Mouse (Mus musculus) liver, postnatal 0 days (tissue): ENCODE measurements around the gene Sco2. TPM values are rescaled to one million over a fixed set of nuclear protein-coding genes. Genes with fewer than 3 reads are reported as not detected.

Experiments used
- ATAC-seq: fragments of 200-750 bp; cut with Nextera tagmentation; 2 replicates; pipeline ENCODE4 v1.8.0; 2017; ENCODE audit warnings: mild to moderate bottlenecking, moderate library complexity
- DNase-seq: peaks from one replicate; pipeline ENCODE4 v3.0.0-alpha.2; 2016
- H3K27ac ChIP-seq: fragments of 300-500 bp; sonication (generic); 2 replicates; pipeline ENCODE4 v1.5.1; 2014; ENCODE audit warnings: antibody characterized with exemption, moderate library complexity, mild to moderate bottlenecking, low read depth
- H3K27me3 ChIP-seq: fragments of 300-500 bp; sonication (generic); 2 replicates; pipeline ENCODE4 v1.6.1; 2014; ENCODE audit warnings: low read length, control low read depth, mixed read lengths; ENCODE audit not compliant: insufficient read depth
- H3K36me3 ChIP-seq: fragments of 300-500 bp; sonication (generic); replicated peaks from 2 replicates; pipeline ENCODE4 v1.6.1; 2014; ENCODE audit warnings: mild to moderate bottlenecking, control low read depth, low read length, moderate library complexity, mixed read lengths; ENCODE audit not compliant: insufficient read depth
- H3K4me1 ChIP-seq: fragments of 300-500 bp; sonication (generic); 2 replicates; pipeline ENCODE4 v1.6.1; 2014; ENCODE audit warnings: antibody characterized with exemption, mild to moderate bottlenecking, control low read depth; ENCODE audit not compliant: insufficient read depth
- H3K4me2 ChIP-seq: fragments of 300-500 bp; sonication (generic); 2 replicates; pipeline ENCODE4 v1.6.1; 2014; ENCODE audit warnings: low read depth, mild to moderate bottlenecking, low read length, moderate library complexity, mixed read lengths
- H3K4me3 ChIP-seq: fragments of 300-500 bp; sonication (generic); 2 replicates; pipeline ENCODE4 v1.5.1; 2014; ENCODE audit warnings: low read depth, low read length
- H3K9ac ChIP-seq: fragments of 300-500 bp; sonication (generic); replicated peaks from 2 replicates; pipeline ENCODE4 v1.6.1; 2014; ENCODE audit warnings: mild to moderate bottlenecking, moderate library complexity
- H3K9me3 ChIP-seq: fragments of 300-500 bp; sonication (generic); 2 replicates; pipeline ENCODE4 v1.6.1; 2016; ENCODE audit warnings: mild to moderate bottlenecking, control low read depth, low read length, mixed read lengths
- CTCF ChIP-seq: sonication (generic); IDR thresholded peaks from 2 replicates; pipeline ENCODE4 v1.5.1; 2016; ENCODE audit warnings: antibody characterized with exemption, low read depth
- EP300 ChIP-seq: IDR thresholded peaks from 2 replicates; pipeline ENCODE4 v1.6.1; 2016; ENCODE audit warnings: antibody characterized with exemption, low read depth, mild to moderate bottlenecking
- WGBS: fragments of 180-500 bp; shearing (Covaris S2); extraction: QIAGEN DNeasy Blood & Tissue Kit; methylation state at CpG from one replicate; pipeline ENCODE4 v1.1.7; 2014; ENCODE audit not compliant: insufficient replicate concordance; 5-methylcytosine and 5-hydroxymethylcytosine counted together
- polyA plus RNA-seq: library from polyadenylated mRNA; unstranded; fragments of >200 nt; fragmentation: Nextera tagmentation; extraction: Ambion mirVana; gene quantifications from 2 replicates; pipeline ENCODE4 v1.2.1, GENCODE M21; 2015

Sco2 gene
- polyA plus RNA-seq, 1 experiment from 2014 or later, result 9.1 TPM

DNA sequence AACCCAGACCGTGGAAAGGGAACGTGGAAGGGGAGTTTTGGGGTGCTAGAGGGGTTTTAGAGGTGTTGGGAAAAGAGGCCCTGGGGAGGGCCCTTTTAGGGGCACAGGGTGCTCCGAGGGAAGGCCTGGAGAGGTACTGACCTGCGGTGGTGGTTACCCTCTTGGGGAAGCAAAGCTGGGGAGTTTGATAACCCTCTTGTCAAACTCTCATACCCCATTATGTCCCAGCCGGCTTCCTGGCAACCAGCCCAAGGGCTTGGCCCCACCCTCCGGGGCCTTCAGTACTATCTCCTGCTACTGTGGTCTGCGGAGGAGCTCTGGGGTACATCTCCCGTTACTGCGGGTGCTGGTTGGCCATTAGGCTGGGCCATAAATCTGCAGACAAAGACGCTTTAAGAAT, 5.8 kb upstream of the Sco2 start:
- H3K9me3 ChIP-seq, result no peaks in the 10 kb centered on the region
- peak overlapping the region; percentile 36 for H3K4me3 ChIP-seq
- TF ChIP-seq EP300 (no peak), CTCF (no peak)
- peaks cover 22% of the 10 kb centered on the region for H3K4me1 ChIP-seq
- peak overlapping the region; percentile 13; the same call in 1 of the 2 replicates for H3K9ac ChIP-seq
- peak overlapping the region; percentile 74 for H3K4me2 ChIP-seq
- ATAC-seq (peak; percentile 31), DNase-seq (peak; percentile 69)
- H3K36me3 ChIP-seq, result no peaks in the 10 kb centered on the region
- peak overlapping the region; percentile 22; the same call in 1 of the 2 replicates for H3K27ac ChIP-seq
- peaks cover 27% of the 10 kb centered on the region for H3K27me3 ChIP-seq
- 7% methylated on average over 10 of the region's 10 CpGs for WGBS

DNA sequence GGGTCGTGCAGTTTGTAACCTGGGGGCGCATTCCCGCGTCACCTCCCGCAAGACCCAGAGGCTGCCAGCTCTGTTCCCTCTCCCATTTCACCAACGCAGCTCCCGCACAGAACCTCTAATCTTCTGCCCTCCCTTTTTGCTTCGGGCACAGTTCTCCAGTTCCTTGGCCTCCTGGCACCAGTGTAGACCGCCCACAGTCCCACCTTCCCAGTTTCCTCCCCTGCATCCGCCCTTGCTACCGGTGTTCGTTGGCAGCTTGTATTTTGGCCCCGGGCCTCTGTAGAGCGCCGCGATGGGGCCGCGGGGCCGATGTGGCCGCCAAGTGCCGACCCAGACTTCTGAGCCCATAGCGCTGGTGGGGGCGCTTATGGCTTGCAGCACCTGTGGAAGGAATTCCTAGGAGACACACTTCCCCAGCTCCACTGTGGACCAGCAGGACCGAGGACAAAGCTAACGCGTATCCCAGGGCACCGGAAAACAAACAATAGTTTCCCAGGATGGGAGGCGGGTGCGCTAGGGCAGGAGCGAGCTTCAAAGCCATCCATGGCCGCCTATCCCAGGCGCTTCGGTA, 5.3 kb upstream of the Sco2 start, which contains the start of gene Odf3b:
Gene Odf3b, minus strand, starts transcription at position 452 of the 571 bp plus-strand sequence.
- H3K36me3 ChIP-seq, result no peaks in the 10 kb centered on the region
- TF ChIP-seq EP300, result no peak
- TF ChIP-seq CTCF, result 0 out of 2 replicates have a peak, but pooled peaks have one; percentile 2
- peak within 1 kb of the TSS; percentile 22; the same call in 1 of the 2 replicates for H3K27ac ChIP-seq
- H3K4me1 ChIP-seq, result peaks cover 25% of the 10 kb centered on the region
- ATAC-seq (peak; percentile 11; the same call in 1 of the 2 replicates), DNase-seq (peak; percentile 36)
- peak within 1 kb of the TSS; percentile 13 for H3K9ac ChIP-seq
- peak within 1 kb of the TSS; percentile 36 for H3K4me3 ChIP-seq
- H3K27me3 ChIP-seq, result peaks cover 27% of the 10 kb centered on the region
- peak within 1 kb of the TSS; percentile 74 for H3K4me2 ChIP-seq
- H3K9me3 ChIP-seq, result no peaks in the 10 kb centered on the region
- WGBS, result 2% methylated on average over 33 of the region's 33 CpGs

DNA sequence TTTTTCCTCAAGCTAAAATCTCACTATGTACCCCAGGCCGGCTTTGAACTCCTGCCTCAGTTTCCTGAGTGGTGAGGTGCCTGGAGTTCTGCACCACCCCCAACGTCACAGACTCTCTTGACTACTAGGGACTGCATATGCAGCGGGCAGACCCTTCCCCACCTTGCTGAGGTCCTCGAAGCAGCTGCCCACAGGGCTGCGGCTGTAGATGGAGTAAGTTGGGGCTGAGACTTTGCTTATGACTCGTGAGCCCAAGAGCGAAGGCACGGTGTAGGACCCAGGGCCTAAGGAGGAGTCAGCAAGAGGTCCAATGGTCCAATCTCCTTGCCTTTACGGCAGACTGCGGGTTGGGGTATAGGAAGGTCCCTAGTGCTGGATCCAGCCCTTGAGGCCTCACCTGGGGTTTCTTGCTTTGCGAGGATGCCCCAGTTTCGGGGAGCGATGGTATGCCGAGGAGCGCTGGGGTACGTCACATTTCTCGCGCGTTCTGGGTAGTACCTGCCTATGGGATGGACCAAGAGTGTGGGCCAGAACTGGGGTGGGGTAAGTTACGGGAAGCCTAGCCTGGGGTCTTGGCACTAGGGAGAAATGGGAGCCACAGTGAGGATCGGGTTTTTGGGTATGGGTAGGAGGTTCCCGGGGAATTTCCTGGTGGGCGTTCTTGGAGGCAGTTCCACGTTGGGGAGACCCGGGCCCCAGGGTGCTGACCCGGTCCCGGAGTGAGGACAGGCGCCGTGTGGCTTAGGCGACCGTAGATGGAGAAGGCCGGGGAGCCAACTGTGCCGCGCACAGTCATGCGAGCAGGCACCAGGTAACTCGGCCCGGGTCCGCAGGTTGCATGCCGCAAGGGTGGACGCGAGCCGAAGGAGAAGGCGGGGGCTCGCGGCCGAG, 4.5 kb upstream of the Sco2 start:
- Histone ChIP-seq H3K4me2 (peak overlapping the region; percentile 74), H3K9me3 (no peaks in the 10 kb centered on the region), H3K36me3 (no peaks in the 10 kb centered on the region), H3K4me3 (peak overlapping the region; percentile 36), H3K9ac (peak overlapping the region; percentile 13), H3K27me3 (peaks cover 27% of the 10 kb centered on the region), H3K27ac (no peak overlapping the region), H3K4me1 (peaks cover 26% of the 10 kb centered on the region)
- no peak for ATAC-seq
- TF ChIP-seq EP300, result no peak
- 19% methylated on average over 46 of the region's 46 CpGs for WGBS
- DNase-seq, result no peak

DNA sequence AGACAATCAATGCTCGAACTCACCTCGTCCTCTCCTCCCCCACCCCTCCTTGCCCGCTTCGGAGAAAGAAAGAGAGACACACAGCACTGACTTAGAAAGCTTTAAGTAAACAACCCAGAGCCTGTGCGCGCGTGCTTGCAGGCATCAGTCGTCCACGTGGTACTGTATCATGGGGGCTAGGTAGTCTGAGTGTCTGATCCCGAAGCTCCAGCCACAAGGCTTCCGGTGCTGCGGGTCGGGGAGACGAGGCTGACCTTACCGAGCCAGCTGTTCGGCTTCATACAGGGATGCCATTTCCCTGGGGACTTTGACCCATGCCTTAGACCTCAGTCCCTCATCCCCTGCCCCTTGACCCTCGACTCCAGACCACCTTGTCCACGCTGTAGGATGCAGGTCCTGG, 3.7 kb upstream of the Sco2 start:
- peak overlapping the region; percentile 29 for H3K4me2 ChIP-seq
- no peaks in the 10 kb centered on the region for H3K9me3 ChIP-seq
- no peak overlapping the region for H3K27ac ChIP-seq
- no peak for TF ChIP-seq EP300
- TF ChIP-seq CTCF, result no peak
- ATAC-seq, result no peak
- WGBS, result 15% methylated on average over 18 of the region's 18 CpGs
- no peak for DNase-seq
- H3K9ac ChIP-seq, result peak overlapping the region; percentile 16; the same call in 1 of the 2 replicates
- H3K4me3 ChIP-seq, result no peak overlapping the region
- H3K36me3 ChIP-seq, result peaks cover 3% of the 10 kb centered on the region
- peaks cover 33% of the 10 kb centered on the region for H3K4me1 ChIP-seq
- H3K27me3 ChIP-seq, result peaks cover 27% of the 10 kb centered on the region

DNA sequence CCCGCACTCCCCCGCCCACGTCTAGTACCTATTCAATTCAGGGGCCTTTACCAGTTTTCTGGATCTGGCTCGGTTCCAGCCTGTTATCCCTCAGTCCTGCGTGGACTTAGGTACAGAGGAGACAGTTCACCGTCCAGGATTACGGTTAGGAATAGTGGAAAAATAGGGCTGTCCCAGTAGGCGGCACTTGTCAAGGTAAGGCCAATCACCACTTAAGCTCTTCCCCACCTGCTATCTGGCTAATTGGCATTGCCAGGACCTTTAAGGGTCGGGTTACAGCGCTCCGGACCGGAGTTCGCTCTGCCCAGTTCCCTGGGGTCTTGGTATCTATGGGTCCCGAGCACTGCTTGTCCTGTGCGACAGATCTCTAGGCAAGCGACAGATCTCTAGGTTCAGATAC, 3.3 kb upstream of the Sco2 start, which contains the start of gene Tymp:
Gene Tymp, minus strand, starts transcription at position 83 of the 400 bp plus-strand sequence.
- peak within 1 kb of the TSS; percentile 16; the same call in 1 of the 2 replicates for H3K9ac ChIP-seq
- no peak within 1 kb of the TSS for H3K4me3 ChIP-seq
- TF ChIP-seq EP300 (no peak), CTCF (no peak)
- peaks cover 33% of the 10 kb centered on the region for H3K4me1 ChIP-seq
- H3K27ac ChIP-seq, result peak within 1 kb of the TSS; percentile 7; the same call in 1 of the 2 replicates
- WGBS, result 48% methylated on average over 16 of the region's 16 CpGs
- H3K36me3 ChIP-seq, result peaks cover 7% of the 10 kb centered on the region
- ATAC-seq (no peak), DNase-seq (no peak)
- no peaks in the 10 kb centered on the region for H3K9me3 ChIP-seq
- peaks cover 27% of the 10 kb centered on the region for H3K27me3 ChIP-seq
- peak within 1 kb of the TSS; percentile 29 for H3K4me2 ChIP-seq

DNA sequence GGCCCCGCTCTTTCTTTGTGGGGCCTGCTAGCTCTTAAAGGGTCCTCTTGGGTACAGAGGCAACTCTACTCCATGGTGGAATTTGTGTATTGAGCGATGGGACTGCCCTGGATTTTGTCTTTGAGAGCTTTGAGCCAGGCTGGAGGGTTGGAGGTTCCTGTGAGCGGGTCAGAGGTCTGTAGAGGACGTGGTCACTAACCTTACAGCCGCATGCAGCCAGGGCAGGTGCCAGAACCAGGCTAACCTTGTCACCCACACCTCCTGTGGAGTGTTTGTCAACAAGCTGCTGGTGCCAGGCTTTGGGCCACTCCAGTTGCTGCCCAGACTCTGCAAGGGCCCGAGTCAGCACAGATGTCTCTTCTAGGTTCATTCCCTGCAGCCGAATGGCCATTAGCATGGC, 2.4 kb upstream of the Sco2 start:
- Histone ChIP-seq H3K9ac (no peak overlapping the region; the same call in 1 of the 2 replicates), H3K4me1 (peaks cover 33% of the 10 kb centered on the region), H3K4me3 (no peak overlapping the region)

More for the DNA sequence above, 2.4 kb upstream of the Sco2 start:
- Histone ChIP-seq H3K36me3 (peaks cover 17% of the 10 kb centered on the region), H3K4me2 (no peak overlapping the region), H3K9me3 (no peaks in the 10 kb centered on the region), H3K27ac (peak overlapping the region; percentile 7; the same call in 1 of the 2 replicates), H3K27me3 (peaks cover 27% of the 10 kb centered on the region)
- 74% methylated on average over 7 of the region's 7 CpGs for WGBS
- no peak for ATAC-seq
- no peak for TF ChIP-seq EP300
- no peak for DNase-seq
